Mouse (Mus musculus) midbrain, embryonic 15.5 days (tissue): ENCODE data around the gene Ddr1. TPM values are rescaled to one million over a fixed set of nuclear protein-coding genes. Genes with fewer than 3 reads are reported as not detected.
A peak's percentile ranks its signal among the peaks of the same experiment; 100 is the strongest.

Experiments used
- ATAC-seq: fragments of 200-750 bp; cut with Nextera tagmentation; replicated peaks from 2 replicates; pipeline ENCODE4 v1.8.0; 2017; ENCODE audit warnings: moderate TSS enrichment
- H3K27ac ChIP-seq: fragments of 300-500 bp; sonication (generic); 2 replicates; pipeline ENCODE4 v1.5.1; 2015; ENCODE audit warnings: mild to moderate bottlenecking, inconsistent platforms
- H3K27me3 ChIP-seq: fragments of 300-500 bp; sonication (generic); replicated peaks from 2 replicates; pipeline ENCODE4 v1.6.1; 2015; ENCODE audit warnings: inconsistent platforms
- H3K36me3 ChIP-seq: fragments of 300-500 bp; sonication (generic); replicated peaks from 2 replicates; pipeline ENCODE4 v1.6.1; 2015; ENCODE audit warnings: inconsistent platforms
- H3K4me1 ChIP-seq: fragments of 300-500 bp; sonication (generic); 2 replicates; pipeline ENCODE4 v1.6.1; 2015; ENCODE audit warnings: inconsistent platforms
- H3K4me2 ChIP-seq: fragments of 300-500 bp; sonication (generic); 2 replicates; pipeline ENCODE4 v1.6.1; 2015; ENCODE audit warnings: inconsistent platforms, mild to moderate bottlenecking, moderate library complexity
- H3K4me3 ChIP-seq: fragments of 300-500 bp; sonication (generic); 2 replicates; pipeline ENCODE4 v1.5.1; 2015; ENCODE audit warnings: mild to moderate bottlenecking, inconsistent platforms
- H3K9ac ChIP-seq: fragments of 300-500 bp; sonication (generic); 2 replicates; pipeline ENCODE4 v1.6.1; 2015; ENCODE audit warnings: mild to moderate bottlenecking, inconsistent platforms
- H3K9me3 ChIP-seq: fragments of 300-500 bp; sonication (generic); 2 replicates; pipeline ENCODE4 v1.6.1; 2016; ENCODE audit warnings: inconsistent platforms
- WGBS: fragments of 180-500 bp; shearing (Covaris S2); methylation state at CpG from one replicate; pipeline ENCODE4 v1.1.7; 2015; ENCODE audit warnings: mixed read lengths; 5-methylcytosine and 5-hydroxymethylcytosine counted together
- polyA plus RNA-seq: library from polyadenylated mRNA; unstranded; fragments of >200 nt; fragmentation: Nextera tagmentation; extraction: Ambion mirVana; gene quantifications from 2 replicates; pipeline ENCODE4 v1.2.1, GENCODE M21; 2015

Ddr1 gene
- polyA plus RNA-seq, 1 experiment from 2014 or later, result 107 TPM

- no peak overlapping the region for H3K27ac ChIP-seq
- H3K36me3 ChIP-seq, result no peaks in the 10 kb centered on the region
- H3K4me1 ChIP-seq, result no peaks in the 10 kb centered on the region
- peaks cover 8% of the 10 kb centered on the region for H3K27me3 ChIP-seq
- 88% methylated on average over 6 of the region's 6 CpGs for WGBS
- no peak for ATAC-seq
- H3K4me3 ChIP-seq, result no peak overlapping the region
- no peaks in the 10 kb centered on the region for H3K9me3 ChIP-seq
- no peak overlapping the region for H3K4me2 ChIP-seq
- H3K9ac ChIP-seq, result no peak overlapping the region
Measured at GRCm38 (mm10) chr17:35639352-35639751, 65.1 kb downstream of the Ddr1 start.

DNA sequence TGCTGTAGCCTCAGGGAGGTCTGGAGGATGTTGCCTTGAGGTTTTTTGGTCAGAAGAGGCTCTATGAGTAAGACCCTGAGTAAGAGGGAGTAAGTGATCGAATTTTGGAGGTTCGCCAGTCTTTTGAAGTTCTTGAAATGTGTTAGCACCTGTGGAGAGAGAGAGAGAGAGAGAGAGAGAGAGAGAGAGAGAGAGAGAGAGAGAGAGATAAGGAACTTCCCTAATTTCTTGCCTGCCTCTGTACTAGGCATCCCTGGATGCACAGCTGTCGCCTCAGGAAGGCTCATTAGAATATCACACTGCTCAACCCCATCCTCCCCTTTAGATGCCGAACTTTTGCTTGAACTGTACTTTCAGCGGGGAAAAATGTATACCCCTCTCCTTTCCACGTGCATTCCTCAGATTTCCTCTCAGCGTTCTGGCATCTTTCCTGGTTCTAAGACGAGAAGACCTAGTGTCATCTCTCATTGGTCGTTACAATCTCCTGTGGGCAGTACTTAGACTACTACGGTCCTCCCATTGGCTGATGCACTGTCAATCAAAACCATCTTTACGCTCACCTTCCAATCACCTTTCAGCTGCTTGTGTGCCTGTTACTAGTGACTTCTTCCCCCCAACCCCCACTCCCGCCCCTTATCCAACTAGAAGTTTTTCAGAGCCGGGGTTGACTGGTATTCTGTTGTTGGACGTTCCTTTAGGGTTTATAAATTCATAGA, 65.8 kb downstream of the Ddr1 start:
- Histone ChIP-seq H3K4me2 (peak overlapping the region; percentile 30), H3K36me3 (no peaks in the 10 kb centered on the region)
- peak; percentile 82 for ATAC-seq

GRCm38 (mm10) chr17:35636363-35636762, 68.1 kb downstream of the Ddr1 start:
- Histone ChIP-seq H3K4me1 (no peaks in the 10 kb centered on the region), H3K4me3 (no peak overlapping the region), H3K4me2 (peak overlapping the region; percentile 74; the same call in 1 of the 2 replicates), H3K27ac (no peak overlapping the region), H3K9ac (no peak overlapping the region), H3K27me3 (peaks cover 8% of the 10 kb centered on the region), H3K36me3 (no peaks in the 10 kb centered on the region), H3K9me3 (no peaks in the 10 kb centered on the region)
- ATAC-seq, result no peak; the same call in 1 of the 2 replicates
- WGBS, result 39% methylated on average over 5 of the region's 5 CpGs

More for the DNA sequence above, 65.8 kb downstream of the Ddr1 start:
- Histone ChIP-seq H3K9me3 (no peaks in the 10 kb centered on the region), H3K4me3 (no peak overlapping the region), H3K27ac (no peak overlapping the region), H3K27me3 (peaks cover 8% of the 10 kb centered on the region), H3K9ac (no peak overlapping the region), H3K4me1 (no peaks in the 10 kb centered on the region)
- 27% methylated on average over 14 of the region's 14 CpGs for WGBS

DNA sequence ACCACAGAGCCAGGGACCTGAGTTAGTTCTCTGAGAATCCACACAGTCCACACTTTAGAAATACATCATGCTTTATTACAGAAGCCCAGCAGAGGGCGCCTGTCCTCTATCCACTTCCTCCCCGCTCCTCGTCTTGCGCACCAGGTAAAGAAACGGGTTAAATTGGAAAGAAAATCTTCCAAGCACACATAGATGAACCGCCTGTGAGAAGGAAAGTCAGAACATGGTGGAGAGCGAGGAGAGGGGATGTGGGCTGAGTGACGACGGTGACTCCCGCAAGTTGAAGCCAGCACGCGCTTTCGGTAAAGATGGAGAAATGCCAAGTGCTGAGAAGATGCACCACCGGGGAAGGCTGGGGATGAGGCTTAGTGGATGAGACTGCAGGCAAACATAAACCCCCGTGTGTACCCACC, 68.7 kb downstream of the Ddr1 start:
- Histone ChIP-seq H3K27me3 (peaks cover 8% of the 10 kb centered on the region), H3K4me3 (peak overlapping the region; percentile 43), H3K9me3 (no peaks in the 10 kb centered on the region), H3K9ac (peak overlapping the region; percentile 46), H3K27ac (peak overlapping the region; percentile 63), H3K4me2 (peak overlapping the region; percentile 74), H3K36me3 (no peaks in the 10 kb centered on the region), H3K4me1 (no peaks in the 10 kb centered on the region)
- WGBS, result under 1% methylated on average over 15 of the region's 15 CpGs
- ATAC-seq, result peak; percentile 81

DNA sequence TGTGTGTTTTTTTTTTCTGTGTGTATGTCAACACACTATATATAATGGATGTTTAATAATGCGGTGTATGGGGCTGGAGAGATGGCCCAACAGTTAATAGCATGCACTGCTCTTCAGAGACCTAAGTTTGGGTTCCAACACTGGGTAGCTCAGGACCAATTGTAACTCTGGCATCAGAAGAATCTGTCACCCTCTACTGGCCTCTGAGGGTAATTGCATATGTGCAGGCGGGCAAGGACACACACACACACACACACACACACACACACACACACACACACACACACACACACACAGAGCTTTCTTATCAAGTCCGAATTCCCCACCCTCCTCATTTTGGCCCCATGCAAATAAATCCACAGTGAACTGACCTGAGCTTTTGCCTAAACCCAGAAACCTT, 69.2 kb downstream of the Ddr1 start:
- Histone ChIP-seq H3K9me3 (no peaks in the 10 kb centered on the region), H3K27me3 (peaks cover 8% of the 10 kb centered on the region), H3K4me2 (no peak overlapping the region), H3K4me1 (no peaks in the 10 kb centered on the region), H3K4me3 (no peak overlapping the region), H3K36me3 (no peaks in the 10 kb centered on the region), H3K27ac (no peak overlapping the region), H3K9ac (no peak overlapping the region)
- 87% methylated on average over 3 of the region's 3 CpGs for WGBS
- ATAC-seq, result no peak

- 0 out of 2 replicates have a peak, but pooled peaks have one; percentile 34 for ATAC-seq
- peaks cover 8% of the 10 kb centered on the region for H3K27me3 ChIP-seq
- H3K4me3 ChIP-seq, result no peak overlapping the region
- no peak overlapping the region for H3K27ac ChIP-seq
- no peaks in the 10 kb centered on the region for H3K9me3 ChIP-seq
- H3K4me1 ChIP-seq, result no peaks in the 10 kb centered on the region
- H3K4me2 ChIP-seq, result no peak overlapping the region
- 14% methylated on average over 1 of the region's 1 CpGs for WGBS
- H3K9ac ChIP-seq, result no peak overlapping the region
- no peaks in the 10 kb centered on the region for H3K36me3 ChIP-seq
Measured at GRCm38 (mm10) chr17:35633992-35634391, 70.4 kb downstream of the Ddr1 start.

Other genes starting within 250 kb of the Ddr1 start
- gene H2-Q10, start 234.5 kb downstream of the Ddr1 start, polyA plus RNA-seq, result 0.26 and 1.6 TPM in 2 replicates
- 0.12 TPM in 1 of 2 replicates, not detected in the other for gene Pou5f1, start 198.6 kb downstream of the Ddr1 start, polyA plus RNA-seq
- 10.8 and 13.1 TPM in 2 replicates for gene Tcf19, start 187.8 kb downstream of the Ddr1 start, polyA plus RNA-seq
- 3.5 and 3.7 TPM in 2 replicates for gene Cchcr1, start 187.5 kb downstream of the Ddr1 start, polyA plus RNA-seq
- gene Psors1c2, start 171.4 kb downstream of the Ddr1 start, polyA plus RNA-seq, result 0.56 and 0.96 TPM in 2 replicates
- 0.06 TPM in 2 replicates for gene Cdsn, start 152.5 kb downstream of the Ddr1 start, polyA plus RNA-seq
- gene 2300002M23Rik, start 137.2 kb downstream of the Ddr1 start, polyA plus RNA-seq, result not detected in 2 replicates
- not detected in 2 replicates for gene Sfta2, start 103.1 kb downstream of the Ddr1 start, polyA plus RNA-seq
- not detected in 2 replicates for gene Gm9573, start 78.0 kb downstream of the Ddr1 start, polyA plus RNA-seq
- gene Mucl3, start 60.9 kb downstream of the Ddr1 start, polyA plus RNA-seq, result not detected in 2 replicates
- 16.3 and 16.5 TPM in 2 replicates for gene Vars2, start 37.0 kb downstream of the Ddr1 start, polyA plus RNA-seq
- 27.6 and 29.5 TPM in 2 replicates for gene Gtf2h4, start 30.9 kb downstream of the Ddr1 start, polyA plus RNA-seq
- gene Ier3, start 117.1 kb upstream of the Ddr1 start, polyA plus RNA-seq, result 9.7 and 9.9 TPM in 2 replicates
- 86.8 and 98.0 TPM in 2 replicates for gene Flot1, start 118.6 kb upstream of the Ddr1 start, polyA plus RNA-seq
- gene Tubb5, start 133.7 kb upstream of the Ddr1 start, polyA plus RNA-seq, result 1,854 and 1,858 TPM in 2 replicates
- gene Mdc1, start 136.9 kb upstream of the Ddr1 start, polyA plus RNA-seq, result 9.0 and 10.7 TPM in 2 replicates
- gene Nrm, start 156.7 kb upstream of the Ddr1 start, polyA plus RNA-seq, result 18.6 and 18.9 TPM in 2 replicates
- gene Ppp1r18, start 161.0 kb upstream of the Ddr1 start, polyA plus RNA-seq, result 20.3 and 23.3 TPM in 2 replicates
- 36.3 and 40.4 TPM in 2 replicates for gene Dhx16, start 175.2 kb upstream of the Ddr1 start, polyA plus RNA-seq
- gene 2310061I04Rik, start 192.8 kb upstream of the Ddr1 start, polyA plus RNA-seq, result 68.2 and 72.8 TPM in 2 replicates
- 482 and 507 TPM in 2 replicates for gene Atat1, start 205.5 kb upstream of the Ddr1 start, polyA plus RNA-seq
- gene Mrps18b, start 211.8 kb upstream of the Ddr1 start, polyA plus RNA-seq, result 49.3 and 54.2 TPM in 2 replicates
- gene Ppp1r10, start 211.8 kb upstream of the Ddr1 start, polyA plus RNA-seq, result 47.1 and 47.8 TPM in 2 replicates